Mouse (Mus musculus): Measurements from ENCODE around the gene Utp14a.

GRCm38 (mm10) chrX:48286488-48286887 lies 29.8 kb downstream of the Utp14a start:
- no peak for TF ChIP-seq CTCF (IDR thresholded peaks at IDR 0.05; ENCODE audit: borderline replicate concordance, insufficient read depth, low read length)
- TF ChIP-seq POLR2A (IDR thresholded peaks at IDR 0.05; ENCODE audit: low read depth, low read length): no peak
